Mouse (Mus musculus) myocyte (in vitro differentiated cells): ENCODE measurements around the gene Ankfy1. TPM values are rescaled to one million over a fixed set of nuclear protein-coding genes. Genes with fewer than 3 reads are reported as not detected.

ENCODE experiments used
- H3K27me3 ChIP-seq: one replicate; pipeline ENCODE4 v1.6.1; 2011; ENCODE audit not compliant: control insufficient read depth, insufficient read depth, insufficient read length
- H3K36me3 ChIP-seq: one replicate; pipeline ENCODE4 v1.6.1; 2011; ENCODE audit not compliant: control insufficient read depth, insufficient read depth
- H3K4me2 ChIP-seq: one replicate; pipeline ENCODE4 v1.6.1; 2011; ENCODE audit warnings: low read depth, control low read depth
- H3K4me3 ChIP-seq: one replicate; pipeline ENCODE4 v1.5.1; 2011; ENCODE audit warnings: mild to moderate bottlenecking, control low read depth, moderate library complexity
- H3K79me2 ChIP-seq: one replicate; pipeline ENCODE4 v1.6.1; 2011; ENCODE audit not compliant: control insufficient read depth, insufficient read depth
- H3ac ChIP-seq: one replicate; pipeline ENCODE4 v1.6.1; 2011; ENCODE audit not compliant: control insufficient read depth, insufficient read length
- CEBPB ChIP-seq: IDR thresholded peaks from 2 replicates; pipeline ENCODE4 v1.6.1; 2011; ENCODE audit warnings: mild to moderate bottlenecking, moderate library complexity; ENCODE audit not compliant: poor library complexity, insufficient read depth, severe bottlenecking
- E2F4 ChIP-seq: IDR thresholded peaks from one replicate; pipeline ENCODE4 v1.6.1; 2011; ENCODE audit warnings: mild to moderate bottlenecking, control low read depth, moderate library complexity; ENCODE audit not compliant: insufficient read depth
- MAX ChIP-seq: IDR thresholded peaks from one replicate; pipeline ENCODE4 v1.6.1; 2011; ENCODE audit warnings: low read depth, mild to moderate bottlenecking, control low read depth
- MYOD1 ChIP-seq, 3 experiments: IDR thresholded peaks; one replicate each; pipeline ENCODE4 v1.6.1; 2011; ENCODE audit warnings: control low read depth in 2 of 3, low read depth in 2 of 3, mild to moderate bottlenecking in 2 of 3, moderate library complexity in 1 of 3; ENCODE audit not compliant: insufficient read length in 2 of 3, control insufficient read depth in 1 of 3
- MYOG ChIP-seq, 3 experiments: IDR thresholded peaks; one replicate each; pipeline ENCODE4 v1.6.1; 2011; ENCODE audit warnings: control low read depth in 2 of 3, low read depth in 2 of 3, mild to moderate bottlenecking in 2 of 3; ENCODE audit not compliant: insufficient read length in 2 of 3, control insufficient read depth in 1 of 3, insufficient read depth in 1 of 3
- POLR2A ChIP-seq: IDR thresholded peaks from one replicate; pipeline ENCODE4 v1.6.1; 2011; ENCODE audit warnings: low read depth, mild to moderate bottlenecking, control low read depth, moderate library complexity; ENCODE audit not compliant: insufficient read length
- POLR2AphosphoS2 ChIP-seq: IDR thresholded peaks from one replicate; pipeline ENCODE4 v1.6.1; 2011; ENCODE audit warnings: low read depth, control low read depth; ENCODE audit not compliant: insufficient read length
- REST ChIP-seq: IDR thresholded peaks from one replicate; pipeline ENCODE4 v1.6.1; 2011; ENCODE audit warnings: mild to moderate bottlenecking, control low read depth, moderate library complexity; ENCODE audit not compliant: insufficient read depth, insufficient read length
- SRF ChIP-seq: IDR thresholded peaks from one replicate; pipeline ENCODE4 v1.6.1; 2011; ENCODE audit warnings: low read depth; ENCODE audit not compliant: control insufficient read depth, insufficient read length
- TCF12 ChIP-seq: IDR thresholded peaks from one replicate; pipeline ENCODE4 v1.6.1; 2011; ENCODE audit warnings: mild to moderate bottlenecking, control low read depth; ENCODE audit not compliant: poor library complexity, insufficient read depth, severe bottlenecking
- TCF3 ChIP-seq: IDR thresholded peaks from one replicate; pipeline ENCODE4 v1.6.1; 2011; ENCODE audit warnings: low read depth, control low read depth; ENCODE audit not compliant: insufficient read length
- USF1 ChIP-seq: IDR thresholded peaks from one replicate; pipeline ENCODE4 v1.6.1; 2011; ENCODE audit warnings: low read depth, mild to moderate bottlenecking, control low read depth, moderate library complexity
- polyA plus RNA-seq: library from polyadenylated mRNA; unstranded; fragments of >200 nt; fragmentation: generic; extraction: Trizol; gene quantifications from one replicate; pipeline ENCODE4 v1.2.1, GENCODE M21; 2012; ENCODE audit warnings: missing spikeins

The Ankfy1 gene
- polyA plus RNA-seq, 1 experiment = 16.7 TPM

DNA sequence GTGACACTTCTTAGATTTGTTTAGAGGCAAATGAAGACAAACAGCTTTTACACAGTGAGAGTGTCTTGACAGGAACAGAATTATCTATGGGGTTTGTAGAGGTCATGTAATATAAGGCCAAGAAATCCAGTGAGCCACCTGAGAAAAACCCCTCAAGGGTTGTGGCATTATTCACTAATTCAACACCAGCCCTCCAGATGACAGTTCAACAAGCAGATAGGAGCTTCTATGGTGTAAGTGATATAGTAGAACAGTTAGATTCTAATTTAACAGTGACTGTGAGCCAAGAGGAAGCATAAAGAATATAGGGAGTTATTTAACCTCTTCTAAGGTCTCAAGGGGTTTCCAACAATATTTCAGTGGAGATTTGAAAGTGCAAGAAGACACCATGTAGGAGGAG, 108.3 kb downstream of the Ankfy1 start:
- no peak for TF ChIP-seq TCF3
- no peak for TF ChIP-seq E2F4
- TF ChIP-seq TCF12 = no peak
- no peak for TF ChIP-seq SRF
- no peak for TF ChIP-seq MAX
- TF ChIP-seq CEBPB = no peak
- no peak for TF ChIP-seq MYOD1 (IDR thresholded peaks at IDR 0.05; ENCODE audit: control insufficient read depth in 1 of 3, insufficient read length in 2 of 3, low read depth in 2 of 3)
- no peak for TF ChIP-seq POLR2AphosphoS2
- no peak for TF ChIP-seq POLR2A
- no peak for TF ChIP-seq MYOG (IDR thresholded peaks at IDR 0.05; ENCODE audit: control insufficient read depth in 1 of 3, insufficient read depth in 1 of 3, insufficient read length in 2 of 3, low read depth in 2 of 3)
- TF ChIP-seq USF1 = no peak
- no peak for TF ChIP-seq REST
- Histone ChIP-seq H3K27me3 (no peaks in the 10 kb centered on the region), H3K79me2 (peaks cover 65% of the 10 kb centered on the region)

DNA sequence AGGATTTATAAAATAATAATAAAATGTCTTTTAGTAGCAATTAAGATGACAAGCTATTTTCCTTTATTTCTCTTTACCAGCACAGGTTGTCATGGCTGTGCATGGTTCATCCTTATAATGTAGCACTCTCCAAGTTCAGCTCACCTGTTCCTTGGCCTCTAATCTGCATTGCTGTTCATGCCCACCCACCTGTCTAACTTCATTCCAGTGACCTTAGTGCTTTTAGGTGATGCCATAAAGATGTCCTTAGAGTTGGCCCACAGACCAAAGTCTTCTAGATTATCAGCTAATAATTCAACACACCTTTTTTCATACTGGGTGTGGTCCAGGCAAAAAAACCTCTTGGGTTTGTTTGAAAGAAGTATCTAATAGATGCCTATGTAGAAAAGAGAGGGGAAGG, 111.4 kb downstream of the Ankfy1 start:
- Histone ChIP-seq H3K4me2 (no peak overlapping the region), H3K27me3 (no peaks in the 10 kb centered on the region), H3ac (no peak overlapping the region)

More for the DNA sequence above, 108.3 kb downstream of the Ankfy1 start:
- Histone ChIP-seq H3K4me3 (no peak overlapping the region), H3ac (no peak overlapping the region), H3K36me3 (no peaks in the 10 kb centered on the region), H3K4me2 (no peak overlapping the region)

DNA sequence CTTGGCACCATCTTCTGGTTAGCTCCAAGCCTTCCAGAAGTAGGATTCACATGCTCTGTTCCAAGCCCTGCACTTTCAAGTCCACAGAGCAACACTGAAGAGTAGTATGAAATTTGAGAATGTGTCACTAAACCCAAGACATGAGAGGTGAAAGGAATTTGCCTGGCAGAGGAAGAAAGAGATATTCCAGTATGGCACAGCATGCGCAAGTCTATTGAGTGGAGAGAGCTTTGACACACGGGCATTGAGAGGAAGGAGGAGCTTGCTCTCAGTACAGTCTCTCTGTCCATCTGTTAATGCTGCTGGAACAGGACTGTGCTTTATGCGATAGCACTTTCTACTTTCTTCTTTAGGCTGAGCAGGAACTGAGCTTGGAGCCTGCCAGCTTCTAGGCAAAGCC, 113.2 kb downstream of the Ankfy1 start:
- no peaks in the 10 kb centered on the region for H3K36me3 ChIP-seq
- TF ChIP-seq MAX (no peak), USF1 (no peak), MYOD1 (IDR thresholded peaks at IDR 0.05; ENCODE audit: control insufficient read depth in 1 of 3, insufficient read length in 2 of 3, low read depth in 2 of 3) (no peak), TCF12 (no peak), POLR2A (no peak), CEBPB (no peak), TCF3 (no peak), E2F4 (no peak), POLR2AphosphoS2 (no peak), REST (no peak), MYOG (IDR thresholded peaks at IDR 0.05; ENCODE audit: control insufficient read depth in 1 of 3, insufficient read depth in 1 of 3, insufficient read length in 2 of 3, low read depth in 2 of 3) (no peak), SRF (no peak)
- H3K4me3 ChIP-seq = no peak overlapping the region
- H3K4me2 ChIP-seq = peak overlapping the region; percentile 5
- no peaks in the 10 kb centered on the region for H3K27me3 ChIP-seq
- no peak overlapping the region for H3ac ChIP-seq
- H3K79me2 ChIP-seq = peaks cover 66% of the 10 kb centered on the region

More for the DNA sequence above, 111.4 kb downstream of the Ankfy1 start:
- H3K4me3 ChIP-seq = no peak overlapping the region
- peaks cover 76% of the 10 kb centered on the region for H3K79me2 ChIP-seq
- no peak for TF ChIP-seq E2F4
- no peaks in the 10 kb centered on the region for H3K36me3 ChIP-seq

DNA sequence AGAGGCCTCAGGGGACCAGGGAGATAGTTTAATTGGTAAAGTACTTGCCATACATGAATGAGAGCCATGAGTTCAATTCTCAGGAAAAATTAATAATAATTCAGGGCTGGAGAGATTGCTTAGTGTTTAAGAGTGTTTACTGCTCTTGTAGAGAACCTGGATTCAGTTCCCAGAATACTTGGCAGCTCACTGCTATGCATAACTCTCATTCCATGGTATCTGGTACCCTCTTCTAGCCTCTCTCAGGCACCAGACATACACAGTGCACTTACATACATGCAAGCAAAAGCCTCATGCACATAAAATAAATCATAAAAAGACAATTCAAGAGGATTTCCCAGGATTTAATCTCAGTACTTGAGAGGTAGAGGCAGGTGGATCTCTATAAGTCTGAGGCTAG, 114.8 kb downstream of the Ankfy1 start:
- Histone ChIP-seq H3K27me3 (no peaks in the 10 kb centered on the region), H3K79me2 (peaks cover 64% of the 10 kb centered on the region), H3K4me2 (no peak overlapping the region), H3K4me3 (no peak overlapping the region), H3ac (no peak overlapping the region), H3K36me3 (no peaks in the 10 kb centered on the region)
- TF ChIP-seq REST = no peak
- no peak for TF ChIP-seq MYOD1 (IDR thresholded peaks at IDR 0.05; ENCODE audit: control insufficient read depth in 1 of 3, insufficient read length in 2 of 3, low read depth in 2 of 3)
- TF ChIP-seq CEBPB = no peak
- no peak for TF ChIP-seq MYOG (IDR thresholded peaks at IDR 0.05; ENCODE audit: control insufficient read depth in 1 of 3, insufficient read depth in 1 of 3, insufficient read length in 2 of 3, low read depth in 2 of 3)
- TF ChIP-seq TCF12 = no peak
- no peak for TF ChIP-seq POLR2AphosphoS2
- TF ChIP-seq SRF = no peak
- no peak for TF ChIP-seq USF1
- TF ChIP-seq TCF3 = no peak
- TF ChIP-seq MAX = no peak
- TF ChIP-seq E2F4 = no peak
- no peak for TF ChIP-seq POLR2A

DNA sequence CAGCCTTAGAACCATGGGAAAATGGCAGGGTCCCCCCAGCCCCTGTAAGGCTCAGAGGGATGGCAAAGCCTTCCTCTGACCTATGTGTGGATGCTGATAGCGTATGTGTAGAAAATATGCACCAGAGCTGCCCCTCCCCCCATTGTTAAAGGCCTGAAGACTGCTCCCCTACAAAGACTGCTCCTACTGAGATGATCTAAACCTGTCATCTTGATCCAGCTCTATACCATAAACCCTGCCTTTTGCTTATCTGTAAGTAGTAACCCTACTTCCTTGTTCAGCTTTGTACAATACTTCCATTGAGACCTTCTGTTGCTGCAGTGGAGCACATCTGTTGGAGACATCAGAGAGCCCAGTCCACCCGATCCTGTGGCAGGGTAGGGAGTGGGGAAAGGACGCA, 115.4 kb downstream of the Ankfy1 start:
- H3K27me3 ChIP-seq = no peaks in the 10 kb centered on the region

More for the DNA sequence above, 115.4 kb downstream of the Ankfy1 start:
- TF ChIP-seq USF1 (no peak), REST (no peak), SRF (no peak), MYOG (IDR thresholded peaks at IDR 0.05; ENCODE audit: control insufficient read depth in 1 of 3, insufficient read depth in 1 of 3, insufficient read length in 2 of 3, low read depth in 2 of 3) (no peak), POLR2A (no peak), POLR2AphosphoS2 (no peak), CEBPB (no peak), MAX (no peak), MYOD1 (IDR thresholded peaks at IDR 0.05; ENCODE audit: control insufficient read depth in 1 of 3, insufficient read length in 2 of 3, low read depth in 2 of 3) (no peak), TCF3 (no peak), TCF12 (no peak), E2F4 (no peak)
- H3ac ChIP-seq = no peak overlapping the region
- no peak overlapping the region for H3K4me2 ChIP-seq
- peaks cover 64% of the 10 kb centered on the region for H3K79me2 ChIP-seq
- H3K4me3 ChIP-seq = no peak overlapping the region
- no peaks in the 10 kb centered on the region for H3K36me3 ChIP-seq
